Mouse (Mus musculus) embryonic facial prominence, embryonic 15.5 days (tissue): ENCODE results near the gene Cnfn. TPM values are rescaled to one million over a fixed set of nuclear protein-coding genes. Genes with fewer than 3 reads are reported as not detected.

ENCODE experiments used
- ATAC-seq: fragments of 200-750 bp; cut with Nextera tagmentation; 2 replicates; pipeline ENCODE4 v1.8.0; 2017; ENCODE audit warnings: low read depth, moderate TSS enrichment; ENCODE audit not compliant: insufficient number of reproducible peaks, low FRiP score, low TSS enrichment
- H3K27ac ChIP-seq: fragments of 300-500 bp; sonication (generic); replicated peaks from 2 replicates; pipeline ENCODE4 v1.5.1; 2015; ENCODE audit warnings: mild to moderate bottlenecking, inconsistent platforms
- H3K27me3 ChIP-seq: fragments of 300-500 bp; sonication (generic); 2 replicates; pipeline ENCODE4 v1.6.1; 2015; ENCODE audit warnings: inconsistent platforms
- H3K36me3 ChIP-seq: fragments of 300-500 bp; sonication (generic); 2 replicates; pipeline ENCODE4 v1.6.1; 2015; ENCODE audit warnings: mild to moderate bottlenecking, inconsistent platforms
- H3K4me1 ChIP-seq: fragments of 300-500 bp; sonication (generic); 2 replicates; pipeline ENCODE4 v1.6.1; 2015; ENCODE audit warnings: inconsistent platforms
- H3K4me2 ChIP-seq: fragments of 300-500 bp; sonication (generic); replicated peaks from 2 replicates; pipeline ENCODE4 v1.6.1; 2015; ENCODE audit warnings: mild to moderate bottlenecking, inconsistent platforms
- H3K4me3 ChIP-seq: fragments of 300-500 bp; sonication (generic); replicated peaks from 2 replicates; pipeline ENCODE4 v1.5.1; 2015; ENCODE audit warnings: mild to moderate bottlenecking, inconsistent platforms
- H3K9ac ChIP-seq: fragments of 300-500 bp; sonication (generic); 2 replicates; pipeline ENCODE4 v1.6.1; 2015; ENCODE audit warnings: inconsistent platforms
- H3K9me3 ChIP-seq: fragments of 300-500 bp; sonication (generic); replicated peaks from 2 replicates; pipeline ENCODE4 v1.6.1; 2016; ENCODE audit warnings: inconsistent platforms
- WGBS: fragments of 180-500 bp; shearing (Covaris S2); methylation state at CpG from one replicate; pipeline ENCODE4 v1.1.7; 2015; 5-methylcytosine and 5-hydroxymethylcytosine counted together
- polyA plus RNA-seq: library from polyadenylated mRNA; unstranded; fragments of >200 nt; fragmentation: Nextera tagmentation; extraction: Ambion mirVana; gene quantifications from 2 replicates; pipeline ENCODE4 v1.2.1, GENCODE M21; 2015

Cnfn gene
- polyA plus RNA-seq, 1 experiment from 2014 or later = 382 TPM

DNA sequence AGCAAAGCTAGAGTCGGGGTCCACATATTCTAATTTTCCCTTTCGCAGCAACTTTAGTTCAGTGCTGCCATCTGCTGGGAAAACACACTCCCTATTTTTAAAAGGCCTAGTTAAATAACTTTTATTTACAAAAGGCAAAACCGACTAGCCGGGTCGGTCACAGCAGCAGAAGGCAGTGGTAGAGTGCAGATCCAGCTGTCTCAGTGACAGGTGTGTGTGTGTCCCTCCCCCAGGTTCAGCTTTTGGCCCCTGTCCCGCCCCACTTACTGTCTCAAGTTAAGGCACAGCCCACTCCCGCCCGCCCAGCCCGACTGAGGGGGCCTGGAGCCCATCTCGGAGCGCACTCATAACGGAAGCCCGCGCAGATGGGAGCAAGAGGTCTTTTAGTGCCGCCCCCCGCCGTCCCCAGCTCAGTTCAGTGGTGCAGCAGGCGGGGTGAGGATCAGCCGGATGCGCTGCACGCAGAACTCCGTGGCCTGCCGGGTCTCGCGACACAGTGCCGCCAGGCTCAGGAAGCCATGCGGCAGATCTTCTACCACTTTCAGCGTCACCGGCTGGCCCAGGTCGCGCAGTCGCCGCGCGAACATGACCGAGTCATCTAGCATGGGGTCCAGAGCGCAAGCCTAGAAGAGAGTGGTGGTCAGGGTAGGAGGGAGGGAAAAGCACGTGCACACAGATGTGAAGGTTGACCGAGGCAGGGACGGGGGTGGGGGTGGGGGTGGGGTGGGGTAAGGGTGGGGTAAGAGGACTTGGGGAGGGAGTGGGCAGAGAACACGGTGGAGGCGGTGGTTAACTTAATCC lies 10.2 kb upstream of the Cnfn start:
- H3K4me1 ChIP-seq = peaks cover 24% of the 10 kb centered on the region
- H3K9me3 ChIP-seq = no peaks in the 10 kb centered on the region
- WGBS = 2% methylated on average over 42 of the region's 42 CpGs
- H3K27ac ChIP-seq = peak overlapping the region; percentile 66; the same call in 1 of the 2 replicates
- peak overlapping the region; percentile 45 for H3K4me3 ChIP-seq
- H3K9ac ChIP-seq = peak overlapping the region; percentile 35; the same call in 1 of the 2 replicates
- ATAC-seq = peak; percentile 71
- no peaks in the 10 kb centered on the region for H3K27me3 ChIP-seq
- H3K4me2 ChIP-seq = peak overlapping the region; percentile 83
- peaks cover 19% of the 10 kb centered on the region; the same call in 1 of the 2 replicates for H3K36me3 ChIP-seq

DNA sequence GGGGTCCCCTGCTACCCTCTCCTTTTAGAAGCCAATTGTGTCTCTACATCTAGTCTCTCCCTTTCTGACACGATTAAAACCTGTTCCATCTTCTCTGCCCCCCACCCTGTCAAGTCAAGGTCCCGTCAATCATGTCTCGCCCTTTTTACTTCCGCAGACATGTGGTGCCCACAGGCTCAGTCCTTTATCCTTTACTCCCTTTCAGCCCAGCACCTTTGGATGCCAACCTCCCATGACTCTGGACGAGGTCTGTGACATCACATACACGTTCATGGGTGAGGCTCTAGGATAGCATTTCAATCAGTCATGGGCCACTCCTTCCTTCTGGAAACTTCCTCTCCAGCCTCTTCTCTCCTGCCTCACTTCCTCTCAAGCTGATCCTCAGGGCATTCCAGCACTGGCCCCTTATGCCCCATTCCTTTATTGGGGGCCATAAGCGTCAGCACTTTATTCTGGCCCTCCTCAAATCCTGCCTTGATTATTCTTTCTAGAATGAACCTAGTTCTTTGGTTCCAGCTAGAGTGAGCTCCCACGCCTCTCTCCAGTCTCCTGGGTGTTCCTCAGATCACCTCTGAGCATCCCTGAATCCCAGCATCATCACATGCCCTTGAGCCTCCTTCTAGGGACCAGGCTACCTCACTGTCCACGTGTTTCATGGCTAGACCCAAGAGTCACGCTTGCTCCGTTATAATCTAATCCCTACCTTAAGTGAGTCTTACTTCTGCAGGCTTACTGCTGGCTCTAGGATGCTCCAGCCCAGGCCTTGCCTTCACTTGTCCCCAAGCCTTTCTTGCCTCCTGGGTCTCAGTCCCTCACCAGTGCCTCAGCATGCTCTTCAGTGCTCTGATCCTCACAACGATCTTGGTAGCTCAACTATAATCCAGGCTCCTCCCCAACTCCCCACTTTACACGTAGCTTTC lies 8.9 kb upstream of the Cnfn start:
- Histone ChIP-seq H3K36me3 (peaks cover 7% of the 10 kb centered on the region; the same call in 1 of the 2 replicates), H3K9me3 (no peaks in the 10 kb centered on the region), H3K9ac (no peak overlapping the region), H3K27ac (no peak overlapping the region), H3K4me1 (peaks cover 24% of the 10 kb centered on the region), H3K27me3 (no peaks in the 10 kb centered on the region), H3K4me3 (no peak overlapping the region), H3K4me2 (no peak overlapping the region)
- ATAC-seq = no peak
- 71% methylated on average over 13 of the region's 13 CpGs for WGBS

DNA sequence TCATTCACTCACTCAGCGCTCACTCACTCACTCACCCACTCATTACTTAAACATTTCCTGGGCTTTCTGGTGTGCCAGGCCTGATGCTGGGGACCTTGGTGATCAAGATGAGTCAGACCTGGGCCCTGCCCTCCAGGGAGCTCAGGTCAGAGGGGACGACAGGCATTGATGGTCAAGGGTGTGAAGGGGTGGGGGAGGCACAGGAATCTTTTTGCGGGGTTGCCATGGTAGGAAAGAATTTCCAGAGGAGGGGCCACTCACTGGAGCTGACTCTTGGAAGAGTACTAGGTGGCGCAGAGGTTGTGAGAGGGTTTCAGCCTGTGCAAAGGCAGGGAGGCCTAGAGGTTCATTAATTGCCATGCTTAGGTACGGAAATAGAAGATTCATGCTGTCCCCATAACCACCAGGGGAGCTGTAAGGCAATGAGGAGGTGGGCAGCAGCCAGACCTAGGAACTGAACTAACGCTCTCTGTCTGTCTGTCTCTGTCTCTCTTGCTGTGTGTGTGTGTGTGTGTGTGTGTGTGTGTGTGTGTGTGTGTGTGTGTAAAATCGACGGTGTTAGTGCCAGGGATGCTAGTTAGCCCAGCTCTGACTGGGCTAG lies 7.7 kb upstream of the Cnfn start:
- ATAC-seq = no peak
- Histone ChIP-seq H3K4me2 (peak overlapping the region; percentile 47), H3K9me3 (no peaks in the 10 kb centered on the region), H3K27ac (no peak overlapping the region), H3K36me3 (0 out of 2 replicates have a peak, but pooled peaks cover 3% of the 10 kb centered on the region), H3K4me3 (peak overlapping the region; percentile 34), H3K27me3 (no peaks in the 10 kb centered on the region), H3K9ac (no peak overlapping the region), H3K4me1 (peaks cover 24% of the 10 kb centered on the region)
- WGBS = 54% methylated on average over 8 of the region's 8 CpGs

DNA sequence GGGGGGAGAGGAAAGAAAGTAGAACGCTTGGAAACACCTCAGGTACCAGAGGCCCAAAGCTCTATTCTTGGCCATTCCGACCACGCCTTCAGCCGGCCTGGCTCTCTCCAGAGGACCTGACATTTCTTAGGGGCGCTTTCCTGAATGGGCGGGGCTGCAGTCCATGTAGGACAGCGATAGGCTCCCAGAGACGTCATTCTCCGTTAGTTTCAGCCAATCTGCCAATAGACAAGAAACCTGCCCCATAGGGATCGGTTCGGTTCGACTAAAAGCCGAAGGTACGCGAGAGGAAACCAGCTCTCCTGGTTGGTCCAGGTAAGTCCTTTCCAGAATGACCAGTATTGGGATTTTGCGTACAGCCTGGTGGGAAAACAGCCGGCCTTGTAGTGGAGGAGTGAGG lies 7.0 kb upstream of the Cnfn start:
- no peak overlapping the region for H3K27ac ChIP-seq
- H3K27me3 ChIP-seq = no peaks in the 10 kb centered on the region
- H3K36me3 ChIP-seq = no peaks in the 10 kb centered on the region
- H3K4me2 ChIP-seq = peak overlapping the region; percentile 47
- ATAC-seq = 0 out of 2 replicates have a peak, but pooled peaks have one; percentile 30
- H3K9ac ChIP-seq = no peak overlapping the region
- H3K9me3 ChIP-seq = no peaks in the 10 kb centered on the region
- H3K4me3 ChIP-seq = peak overlapping the region; percentile 34
- H3K4me1 ChIP-seq = peaks cover 24% of the 10 kb centered on the region
- WGBS = 5% methylated on average over 17 of the region's 17 CpGs

DNA sequence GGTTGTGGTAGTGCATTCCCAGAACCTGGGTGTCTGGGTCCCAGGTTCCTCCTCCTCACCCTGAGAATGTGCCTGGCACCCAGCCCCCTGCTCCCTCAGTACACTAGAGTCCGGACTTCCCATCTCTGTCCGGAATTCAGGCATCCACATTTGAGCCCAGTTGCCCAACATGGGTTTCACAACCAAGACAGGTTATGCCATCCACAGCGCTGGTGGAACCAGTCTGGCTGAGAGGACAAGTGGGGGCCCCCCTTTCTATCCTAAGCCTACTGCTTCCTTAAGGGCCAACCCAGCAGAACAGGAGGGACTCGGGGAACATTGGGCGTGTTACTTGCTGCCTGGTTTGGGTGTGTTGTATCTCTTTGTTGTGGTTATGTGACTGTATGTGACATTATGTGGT lies 2.9 kb upstream of the Cnfn start:
- Histone ChIP-seq H3K4me2 (no peak overlapping the region), H3K4me1 (peaks cover 19% of the 10 kb centered on the region), H3K4me3 (no peak overlapping the region), H3K27me3 (peaks cover 28% of the 10 kb centered on the region), H3K36me3 (no peaks in the 10 kb centered on the region), H3K9me3 (no peaks in the 10 kb centered on the region), H3K9ac (no peak overlapping the region), H3K27ac (no peak overlapping the region)
- WGBS = 80% methylated on average over 5 of the region's 5 CpGs
- no peak for ATAC-seq

DNA sequence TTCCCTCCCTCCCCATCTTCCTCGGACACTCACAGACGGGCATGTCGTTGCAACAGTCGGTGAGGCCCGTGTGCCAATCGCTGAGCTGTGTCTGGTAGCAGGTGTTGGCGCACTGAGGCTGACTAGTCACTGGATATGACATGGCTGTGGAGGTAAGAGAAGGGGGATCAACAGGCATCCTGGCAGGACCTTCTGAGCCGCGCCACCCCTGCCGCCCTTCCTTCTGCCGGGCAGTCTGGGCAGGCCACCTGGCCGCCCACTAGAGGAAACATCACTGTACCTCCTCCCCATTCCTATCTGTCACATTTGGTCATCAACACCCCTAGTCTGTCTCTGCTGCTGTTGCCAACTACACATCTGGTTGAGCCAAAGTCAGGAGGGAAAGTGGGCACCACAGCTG lies 1.2 kb downstream of the Cnfn start:
- H3K9me3 ChIP-seq = no peaks in the 10 kb centered on the region
- H3K4me2 ChIP-seq = no peak overlapping the region
- H3K9ac ChIP-seq = no peak overlapping the region
- no peak for ATAC-seq
- H3K4me3 ChIP-seq = no peak overlapping the region
- H3K27ac ChIP-seq = no peak overlapping the region
- WGBS = 24% methylated on average over 12 of the region's 12 CpGs
- peaks cover 42% of the 10 kb centered on the region for H3K27me3 ChIP-seq
- H3K36me3 ChIP-seq = peaks cover 11% of the 10 kb centered on the region
- H3K4me1 ChIP-seq = peaks cover 26% of the 10 kb centered on the region

DNA sequence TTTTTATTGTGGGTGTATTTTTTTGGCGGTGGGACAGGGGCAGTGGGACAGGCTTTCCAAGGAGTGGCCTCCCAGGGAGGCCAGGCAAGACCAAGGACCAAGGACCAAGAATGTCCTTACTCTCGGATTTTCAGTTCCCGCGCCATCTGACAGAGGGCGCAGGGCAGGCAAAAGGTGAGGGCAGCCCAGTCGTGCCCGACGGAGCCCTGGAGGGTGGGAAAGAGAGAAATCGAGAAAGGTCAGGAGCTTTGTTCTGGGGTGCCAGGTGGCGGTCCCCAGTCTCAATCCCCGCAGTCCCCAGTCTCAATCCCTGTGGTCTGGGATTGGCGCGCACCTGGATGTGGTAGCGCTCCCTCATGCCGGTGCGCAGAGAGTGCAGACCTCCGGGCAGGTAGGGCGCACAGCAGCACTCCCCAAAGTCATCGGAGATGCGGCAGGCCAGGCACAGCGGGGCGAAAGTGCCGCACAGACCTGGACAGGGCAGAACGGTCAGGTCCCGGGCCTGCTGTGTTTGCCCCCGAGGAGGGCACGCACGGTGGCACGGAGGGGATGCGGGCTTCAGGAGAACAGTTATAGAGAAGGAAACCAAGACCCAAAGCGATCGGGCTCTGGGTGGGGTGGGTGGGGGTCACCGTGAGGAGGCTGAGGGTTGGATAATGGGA lies 1.8 kb downstream of the Cnfn start:
- peaks cover 42% of the 10 kb centered on the region for H3K27me3 ChIP-seq
- peaks cover 26% of the 10 kb centered on the region for H3K4me1 ChIP-seq
- H3K27ac ChIP-seq = no peak overlapping the region
- no peaks in the 10 kb centered on the region for H3K9me3 ChIP-seq
- no peak overlapping the region for H3K9ac ChIP-seq
- 3% methylated on average over 33 of the region's 33 CpGs for WGBS
- ATAC-seq = no peak
- H3K36me3 ChIP-seq = peaks cover 17% of the 10 kb centered on the region
- peak overlapping the region; percentile 28; the same call in 1 of the 2 replicates for H3K4me2 ChIP-seq
- H3K4me3 ChIP-seq = peak overlapping the region; percentile 17; the same call in 1 of the 2 replicates

DNA sequence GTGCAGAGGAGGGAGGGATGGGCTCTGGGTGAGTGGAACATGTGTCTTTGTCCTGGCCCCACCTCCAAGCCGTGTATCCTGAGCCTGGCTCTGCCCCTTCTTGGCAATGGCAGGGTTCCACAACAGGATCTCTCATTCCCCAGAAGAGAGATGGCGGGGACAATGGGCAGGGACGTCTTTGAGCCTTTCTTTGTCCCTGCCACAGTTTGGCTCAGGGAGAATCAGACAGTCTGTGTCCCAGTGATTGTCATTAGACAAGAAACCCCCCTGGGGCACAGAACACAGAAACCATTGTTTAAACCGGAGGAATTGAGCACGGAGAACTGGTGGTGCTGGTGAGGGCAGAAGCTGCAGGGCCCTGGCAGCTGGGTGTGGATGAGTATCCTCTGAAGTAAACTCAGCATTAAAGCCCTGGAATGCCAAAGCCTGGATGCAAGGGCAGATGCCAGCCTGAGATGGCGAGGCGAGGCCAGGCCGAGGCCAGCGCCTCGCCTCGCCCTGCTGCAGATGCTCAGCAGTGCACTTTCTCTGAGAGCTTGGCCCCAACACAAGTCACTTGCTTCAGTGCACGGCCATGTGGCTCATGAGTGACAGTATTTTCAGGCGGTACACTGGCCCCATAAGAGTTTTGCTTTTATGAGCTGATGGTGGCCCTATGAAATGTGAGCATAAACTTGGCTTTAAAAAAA lies 3.4 kb downstream of the Cnfn start:
- H3K4me1 ChIP-seq = peaks cover 26% of the 10 kb centered on the region
- H3K36me3 ChIP-seq = peaks cover 32% of the 10 kb centered on the region
- no peak overlapping the region for H3K4me2 ChIP-seq
- H3K27ac ChIP-seq = peak overlapping the region; percentile 11; the same call in 1 of the 2 replicates
- 27% methylated on average over 13 of the region's 13 CpGs for WGBS
- no peak overlapping the region for H3K9ac ChIP-seq
- no peak for ATAC-seq
- H3K27me3 ChIP-seq = peaks cover 42% of the 10 kb centered on the region
- H3K9me3 ChIP-seq = no peaks in the 10 kb centered on the region
- no peak overlapping the region for H3K4me3 ChIP-seq

DNA sequence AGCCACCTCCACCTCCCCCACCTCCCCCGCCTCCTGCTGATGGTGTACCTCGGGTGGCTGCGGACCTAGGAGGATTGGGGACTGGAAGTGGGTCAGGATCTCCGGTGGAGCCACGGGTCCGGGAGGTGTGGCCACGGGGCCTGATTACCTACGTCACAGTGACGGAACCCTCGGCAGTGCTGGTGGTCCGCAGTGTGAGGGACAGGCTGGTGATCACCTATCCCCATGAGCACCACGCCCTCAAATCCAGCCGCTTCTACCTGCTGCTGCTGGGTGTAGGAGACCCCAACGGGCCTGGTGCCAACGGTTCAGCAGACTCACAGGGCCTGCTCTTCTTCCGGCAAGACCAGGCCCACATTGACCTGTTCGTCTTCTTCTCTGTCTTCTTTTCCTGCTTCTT lies 5.9 kb downstream of the Cnfn start:
- Histone ChIP-seq H3K9ac (no peak overlapping the region), H3K4me3 (no peak overlapping the region), H3K36me3 (peaks cover 54% of the 10 kb centered on the region), H3K27me3 (peaks cover 26% of the 10 kb centered on the region), H3K4me2 (no peak overlapping the region), H3K4me1 (peaks cover 26% of the 10 kb centered on the region), H3K27ac (no peak overlapping the region), H3K9me3 (no peaks in the 10 kb centered on the region)
- ATAC-seq = no peak
- 94% methylated on average over 17 of the region's 17 CpGs for WGBS

DNA sequence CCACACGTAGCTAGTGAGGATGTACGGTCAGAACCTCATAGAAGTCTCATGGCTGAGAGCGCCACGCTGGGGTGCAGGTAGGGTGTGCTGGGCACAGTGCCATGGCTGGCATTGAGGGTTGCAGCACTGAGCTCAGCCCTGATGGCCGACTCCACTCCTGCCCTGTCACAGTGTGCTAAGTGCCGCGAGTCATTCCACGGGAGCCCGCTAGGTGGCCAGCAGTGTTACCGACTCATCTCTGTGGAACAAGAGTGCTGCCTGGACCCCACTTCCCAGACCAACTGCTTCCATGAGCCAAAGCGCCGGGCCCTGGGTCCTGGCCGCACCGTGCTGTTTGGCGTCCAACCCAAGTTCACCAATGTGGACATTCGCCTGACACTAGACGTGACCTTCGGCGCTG lies 6.4 kb downstream of the Cnfn start:
- Histone ChIP-seq H3K4me3 (no peak overlapping the region), H3K4me1 (peaks cover 26% of the 10 kb centered on the region), H3K36me3 (peaks cover 56% of the 10 kb centered on the region), H3K9ac (no peak overlapping the region), H3K27ac (no peak overlapping the region), H3K27me3 (peaks cover 21% of the 10 kb centered on the region), H3K4me2 (no peak overlapping the region), H3K9me3 (no peaks in the 10 kb centered on the region)
- peak; percentile 17; the same call in 1 of the 2 replicates for ATAC-seq
- 85% methylated on average over 19 of the region's 19 CpGs for WGBS
